Mouse (Mus musculus): ENCODE data around the gene Brat1. TPM values are rescaled to one million over a fixed set of nuclear protein-coding genes. Genes with fewer than 3 reads are reported as not detected.
A peak's percentile ranks its signal among the peaks of the same experiment; 100 is the strongest.

Gene Brat1
- polyA plus RNA-seq, 1 experiment from 2014 or later = 18.6 TPM

- no peak for DNase-seq (ENCODE audit: low spot score)
- Histone ChIP-seq H3K9me3 (no peaks in the 10 kb centered on the region), H3K4me3 (no peak overlapping the region), H3K4me1 (peaks cover 12% of the 10 kb centered on the region), H3K36me3 (no peaks in the 10 kb centered on the region), H3K27ac (no peak overlapping the region), H3K27me3 (ENCODE audit: insufficient read depth, poor library complexity, severe bottlenecking) (peaks cover 41% of the 10 kb centered on the region)
- 63% methylated on average over 3 of the region's 3 CpGs for WGBS
Observed at GRCm38 (mm10) chr5:140733336-140733735, 28.5 kb downstream of the Brat1 start.

GRCm38 (mm10) chr5:140735297-140735696, 30.5 kb downstream of the Brat1 start:
- H3K36me3 ChIP-seq = no peaks in the 10 kb centered on the region
- peaks cover 12% of the 10 kb centered on the region for H3K4me1 ChIP-seq
- peaks cover 49% of the 10 kb centered on the region for H3K27me3 ChIP-seq (ENCODE audit: insufficient read depth, poor library complexity, severe bottlenecking)
- H3K9me3 ChIP-seq = no peaks in the 10 kb centered on the region
- no peak for DNase-seq (ENCODE audit: low spot score)
- peak overlapping the region; percentile 58 for H3K4me3 ChIP-seq
- 0% methylated on average over 22 of the region's 22 CpGs for WGBS
- H3K27ac ChIP-seq = peak overlapping the region; percentile 52; the same call in 1 of the 2 replicates

DNA sequence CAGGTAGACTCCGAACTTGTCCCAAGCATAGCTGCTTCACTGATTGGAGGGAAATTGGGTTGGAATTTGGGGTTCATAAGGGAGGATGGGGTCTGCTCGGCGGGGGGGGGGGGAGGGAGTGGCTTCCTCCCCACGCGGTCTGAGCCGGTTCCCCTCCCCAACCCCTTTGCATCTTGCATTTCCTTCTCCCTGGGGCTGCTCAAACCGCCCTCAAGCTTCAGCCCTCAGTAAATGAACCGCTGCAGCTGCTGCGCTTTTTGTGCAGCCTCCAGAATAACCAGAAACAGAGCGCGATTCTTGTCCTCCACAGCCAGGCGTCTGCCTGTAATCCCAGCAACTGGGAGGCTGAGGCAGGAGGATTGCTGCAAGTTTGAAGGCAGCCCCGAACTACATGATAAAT, 31.4 kb downstream of the Brat1 start:
- H3K9me3 ChIP-seq = no peaks in the 10 kb centered on the region
- no peaks in the 10 kb centered on the region for H3K36me3 ChIP-seq
- no peak overlapping the region for H3K27ac ChIP-seq
- DNase-seq (ENCODE audit: low spot score) = no peak
- 14% methylated on average over 12 of the region's 13 CpGs for whole genome bisulfite sequencing
- H3K4me1 ChIP-seq = peaks cover 12% of the 10 kb centered on the region
- H3K4me3 ChIP-seq = peak overlapping the region; percentile 58; the same call in 1 of the 2 replicates
- H3K27me3 ChIP-seq (ENCODE audit: insufficient read depth, poor library complexity, severe bottlenecking) = peaks cover 49% of the 10 kb centered on the region

DNA sequence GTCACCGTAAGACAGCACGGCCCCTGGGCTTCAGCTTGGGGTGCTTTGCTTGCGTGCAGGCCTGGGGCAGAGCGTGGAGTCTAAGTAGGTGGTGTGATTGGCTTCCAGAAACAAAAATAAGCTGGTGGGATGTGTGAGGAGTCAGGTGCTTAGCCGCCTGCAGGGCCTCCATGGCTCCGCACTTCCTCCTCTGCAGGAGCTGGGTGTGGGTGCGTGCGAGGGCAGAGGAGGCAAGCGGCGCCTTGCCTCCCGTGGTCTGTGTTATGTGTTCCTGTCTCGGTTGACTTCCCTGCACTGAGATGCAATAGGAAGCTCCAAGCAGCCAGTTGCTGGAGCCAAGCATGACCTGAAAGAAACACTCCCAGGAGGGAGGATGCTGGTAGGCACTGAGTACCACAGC, 35.0 kb downstream of the Brat1 start:
- Histone ChIP-seq H3K27ac (no peak overlapping the region), H3K4me1 (peaks cover 14% of the 10 kb centered on the region), H3K9me3 (no peaks in the 10 kb centered on the region), H3K4me3 (no peak overlapping the region), H3K36me3 (no peaks in the 10 kb centered on the region), H3K27me3 (ENCODE audit: insufficient read depth, poor library complexity, severe bottlenecking) (peaks cover 41% of the 10 kb centered on the region)
- WGBS = 77% methylated on average over 12 of the region's 12 CpGs
- DNase-seq (ENCODE audit: low spot score) = no peak

DNA sequence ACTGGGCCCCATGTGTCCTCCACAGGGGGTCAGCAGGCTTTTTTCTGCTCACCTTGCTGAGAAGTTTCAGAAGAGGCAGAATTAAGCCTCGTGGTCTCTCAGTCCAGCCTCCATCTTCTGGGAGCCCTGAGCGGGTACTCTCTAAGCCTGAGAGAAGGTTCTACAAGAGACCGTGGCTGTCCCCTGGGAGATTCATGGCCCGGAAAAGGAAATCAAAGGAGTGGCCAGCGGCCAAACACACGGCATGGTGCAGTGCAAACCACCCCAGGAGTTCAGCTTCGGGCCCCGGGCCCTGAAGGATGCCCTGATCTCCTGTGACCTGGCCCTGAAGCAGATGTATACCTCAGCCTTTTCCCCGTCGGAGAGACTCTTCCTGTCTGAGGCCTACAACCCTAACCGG, 36.2 kb downstream of the Brat1 start:
- peaks cover 5% of the 10 kb centered on the region; the same call in 1 of the 2 replicates for H3K4me1 ChIP-seq
- peaks cover 29% of the 10 kb centered on the region for H3K27me3 ChIP-seq (ENCODE audit: insufficient read depth, poor library complexity, severe bottlenecking)
- H3K36me3 ChIP-seq = no peaks in the 10 kb centered on the region
- H3K27ac ChIP-seq = no peak overlapping the region
- 75% methylated on average over 11 of the region's 11 CpGs for WGBS
- H3K9me3 ChIP-seq = no peaks in the 10 kb centered on the region
- DNase-seq (ENCODE audit: low spot score) = no peak
- H3K4me3 ChIP-seq = no peak overlapping the region

DNA sequence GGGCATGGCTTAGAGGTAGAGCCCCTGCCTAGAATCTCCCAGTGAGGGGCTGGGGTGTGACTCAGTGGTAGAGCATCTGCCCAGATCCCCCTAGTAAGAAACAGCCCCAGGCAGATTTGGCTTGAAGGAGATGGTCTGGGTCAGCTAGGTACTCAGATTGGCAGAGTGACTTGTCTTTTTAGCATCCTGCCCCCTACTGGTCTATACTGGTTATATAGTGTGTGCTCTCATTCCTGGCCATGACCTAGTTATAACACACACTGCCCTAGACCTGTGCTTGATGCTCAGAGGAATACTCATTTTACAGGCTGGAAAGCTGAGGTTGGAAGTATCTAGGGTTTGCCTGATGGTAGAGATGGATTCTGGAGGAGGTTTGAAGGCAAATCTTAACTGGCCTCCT, 37.1 kb downstream of the Brat1 start:
- no peak for DNase-seq (ENCODE audit: low spot score)
- Histone ChIP-seq H3K4me1 (0 out of 2 replicates have a peak, but pooled peaks cover 5% of the 10 kb centered on the region), H3K36me3 (no peaks in the 10 kb centered on the region), H3K9me3 (no peaks in the 10 kb centered on the region), H3K27me3 (ENCODE audit: insufficient read depth, poor library complexity, severe bottlenecking) (peaks cover 21% of the 10 kb centered on the region), H3K27ac (no peak overlapping the region), H3K4me3 (no peak overlapping the region)

DNA sequence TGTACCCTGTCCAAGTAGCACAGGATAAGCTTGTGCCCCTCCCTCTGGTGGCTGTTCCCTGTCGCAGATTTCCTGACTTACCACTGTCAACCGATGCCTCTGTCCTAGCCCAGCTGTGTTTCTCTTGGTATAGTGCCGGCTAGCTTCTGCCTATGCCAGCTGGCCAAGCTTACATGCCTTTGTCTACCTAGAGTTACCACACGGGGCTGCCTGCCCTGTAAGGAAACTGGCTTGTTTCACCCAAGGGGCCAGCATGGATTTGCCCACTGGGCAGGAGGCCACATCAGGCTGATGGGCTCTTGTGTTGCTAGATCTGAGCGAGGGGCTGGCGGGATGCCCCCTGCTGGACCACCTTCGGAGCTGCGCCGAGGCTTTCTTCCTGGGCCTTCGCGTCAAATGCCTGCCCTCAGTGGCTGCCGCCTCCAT, 38.9 kb downstream of the Brat1 start:
- Histone ChIP-seq H3K4me3 (no peak overlapping the region; the same call in 1 of the 2 replicates), H3K36me3 (no peaks in the 10 kb centered on the region), H3K27ac (peak overlapping the region; percentile 23), H3K4me1 (0 out of 2 replicates have a peak, but pooled peaks cover 5% of the 10 kb centered on the region), H3K27me3 (ENCODE audit: insufficient read depth, poor library complexity, severe bottlenecking) (peaks cover 8% of the 10 kb centered on the region), H3K9me3 (no peaks in the 10 kb centered on the region)
- no peak for DNase-seq (ENCODE audit: low spot score)
- WGBS = 29% methylated on average over 12 of the region's 12 CpGs

- H3K9me3 ChIP-seq = no peaks in the 10 kb centered on the region
- H3K27ac ChIP-seq = no peak overlapping the region; the same call in 1 of the 2 replicates
- WGBS = 79% methylated on average over 10 of the region's 10 CpGs
- peaks cover 12% of the 10 kb centered on the region for H3K4me1 ChIP-seq
- no peak for DNase-seq (ENCODE audit: low spot score)
- H3K27me3 ChIP-seq (ENCODE audit: insufficient read depth, poor library complexity, severe bottlenecking) = no peaks in the 10 kb centered on the region
- no peak overlapping the region for H3K4me3 ChIP-seq
- H3K36me3 ChIP-seq = peaks cover 5% of the 10 kb centered on the region; the same call in 1 of the 2 replicates
Observed at GRCm38 (mm10) chr5:140748425-140748824, 43.6 kb downstream of the Brat1 start.

DNA sequence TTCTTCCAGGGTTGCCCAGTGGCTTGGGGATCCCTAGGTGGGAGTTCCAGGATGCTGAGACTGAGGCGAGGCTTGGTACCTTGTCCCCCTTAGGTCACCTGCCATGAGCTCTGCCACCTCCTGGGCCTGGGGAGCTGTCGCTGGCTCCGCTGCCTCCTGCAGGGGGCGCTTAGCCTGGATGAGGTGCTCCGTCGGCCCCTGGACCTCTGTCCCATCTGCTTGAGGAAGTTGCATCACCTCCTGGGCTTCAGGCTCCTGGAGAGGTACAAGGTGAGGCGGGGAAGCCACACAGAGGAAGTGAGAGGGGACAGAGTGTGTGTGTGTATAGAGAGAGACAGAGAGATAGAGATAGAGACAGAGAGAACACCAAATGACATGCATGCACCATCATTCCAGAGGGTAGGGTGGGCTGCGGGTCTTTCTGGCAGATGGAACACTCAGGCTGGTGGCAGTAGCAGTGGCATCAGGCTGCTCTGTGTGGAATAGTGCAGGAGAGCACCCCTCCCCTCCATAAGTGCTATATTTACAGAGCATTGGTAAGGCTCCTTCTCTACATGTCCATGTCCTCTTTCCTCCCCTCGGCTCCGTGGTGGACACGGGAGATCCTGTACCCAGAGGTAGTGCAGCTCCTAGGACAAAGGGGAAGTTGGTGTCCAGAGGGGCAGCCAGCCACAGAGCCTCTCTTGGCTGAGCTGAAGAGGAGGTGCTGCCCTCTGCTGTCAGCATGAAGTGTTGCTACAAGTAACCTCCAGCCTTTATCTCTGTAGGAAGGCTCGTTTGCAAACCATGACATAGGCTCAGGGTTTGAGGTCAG, 44.5 kb downstream of the Brat1 start:
- H3K27ac ChIP-seq = peak overlapping the region; percentile 81
- 12% methylated on average over 12 of the region's 12 CpGs for WGBS
- no peaks in the 10 kb centered on the region for H3K27me3 ChIP-seq (ENCODE audit: insufficient read depth, poor library complexity, severe bottlenecking)
- H3K4me1 ChIP-seq = peaks cover 8% of the 10 kb centered on the region
- H3K36me3 ChIP-seq = peaks cover 5% of the 10 kb centered on the region; the same call in 1 of the 2 replicates
- H3K4me3 ChIP-seq = peak overlapping the region; percentile 45
- DNase-seq (ENCODE audit: low spot score) = peak; percentile 86
- H3K9me3 ChIP-seq = no peaks in the 10 kb centered on the region

DNA sequence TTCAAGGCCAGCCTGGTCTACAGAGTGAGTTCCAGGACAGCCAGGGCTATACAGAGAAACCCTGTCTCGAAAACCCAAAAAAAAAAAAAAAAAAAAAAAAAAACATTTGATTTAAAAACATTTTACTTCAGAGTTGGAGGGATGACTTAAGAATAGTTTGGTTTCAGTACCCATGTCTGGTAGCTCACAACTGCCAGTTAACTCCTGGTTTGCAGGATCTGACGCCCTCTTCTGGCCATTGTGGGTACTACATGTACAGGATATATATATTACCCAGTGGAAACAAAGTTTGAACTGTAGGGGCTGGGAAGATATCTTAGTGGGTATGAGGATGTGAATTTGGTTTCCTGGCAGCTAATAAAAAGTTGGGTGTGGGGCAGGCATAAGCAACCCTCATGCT, 46.1 kb downstream of the Brat1 start:
- 2% methylated on average over 1 of the region's 2 CpGs for WGBS
- peaks cover 5% of the 10 kb centered on the region; the same call in 1 of the 2 replicates for H3K36me3 ChIP-seq
- H3K9me3 ChIP-seq = no peaks in the 10 kb centered on the region
- peaks cover 12% of the 10 kb centered on the region for H3K4me1 ChIP-seq
- no peak overlapping the region for H3K4me3 ChIP-seq
- H3K27me3 ChIP-seq (ENCODE audit: insufficient read depth, poor library complexity, severe bottlenecking) = no peaks in the 10 kb centered on the region
- DNase-seq (ENCODE audit: low spot score) = no peak
- no peak overlapping the region for H3K27ac ChIP-seq

GRCm38 (mm10) chr5:140752041-140752440, 47.2 kb downstream of the Brat1 start:
- DNase-seq (ENCODE audit: low spot score) = no peak
- Histone ChIP-seq H3K4me1 (peaks cover 23% of the 10 kb centered on the region), H3K9me3 (no peaks in the 10 kb centered on the region), H3K27ac (no peak overlapping the region), H3K27me3 (ENCODE audit: insufficient read depth, poor library complexity, severe bottlenecking) (no peaks in the 10 kb centered on the region), H3K4me3 (no peak overlapping the region), H3K36me3 (peaks cover 5% of the 10 kb centered on the region; the same call in 1 of the 2 replicates)
- WGBS = 87% methylated on average over 15 of the region's 15 CpGs

GRCm38 (mm10) chr5:140752639-140753038, 47.8 kb downstream of the Brat1 start:
- H3K4me1 ChIP-seq = peaks cover 23% of the 10 kb centered on the region
- H3K36me3 ChIP-seq = peaks cover 5% of the 10 kb centered on the region; the same call in 1 of the 2 replicates
- WGBS = 89% methylated on average over 3 of the region's 3 CpGs
- H3K9me3 ChIP-seq = no peaks in the 10 kb centered on the region
- no peaks in the 10 kb centered on the region for H3K27me3 ChIP-seq (ENCODE audit: insufficient read depth, poor library complexity, severe bottlenecking)
- no peak for DNase-seq (ENCODE audit: low spot score)
- H3K4me3 ChIP-seq = no peak overlapping the region
- no peak overlapping the region for H3K27ac ChIP-seq

DNA sequence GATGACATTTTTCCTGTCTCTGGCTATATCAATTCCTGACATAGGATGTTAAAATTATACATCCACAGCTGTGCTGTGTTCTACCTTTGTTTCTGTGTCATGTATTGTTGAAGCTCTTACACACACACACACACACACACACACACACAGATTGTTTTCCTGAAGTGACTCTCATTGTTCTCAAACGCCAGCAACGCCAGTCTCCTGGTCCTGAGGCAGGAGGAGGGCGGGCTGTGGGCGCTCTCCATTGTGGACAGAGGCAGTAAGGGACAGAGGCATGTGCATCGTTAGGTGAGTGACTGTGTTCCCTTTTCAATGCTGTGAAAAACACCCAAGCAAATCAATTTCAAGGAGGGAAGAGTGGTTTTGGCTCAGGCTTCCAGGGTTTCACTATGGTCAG, 48.4 kb downstream of the Brat1 start:
- Histone ChIP-seq H3K4me1 (peaks cover 23% of the 10 kb centered on the region), H3K4me3 (no peak overlapping the region), H3K27ac (no peak overlapping the region), H3K27me3 (ENCODE audit: insufficient read depth, poor library complexity, severe bottlenecking) (no peaks in the 10 kb centered on the region), H3K9me3 (no peaks in the 10 kb centered on the region), H3K36me3 (peaks cover 11% of the 10 kb centered on the region; the same call in 1 of the 2 replicates)
- no peak for DNase-seq (ENCODE audit: low spot score)
- WGBS = 79% methylated on average over 5 of the region's 5 CpGs
